8 mouse cellular contexts compared by ENCODE assay signal in the genomic region with DNA sequence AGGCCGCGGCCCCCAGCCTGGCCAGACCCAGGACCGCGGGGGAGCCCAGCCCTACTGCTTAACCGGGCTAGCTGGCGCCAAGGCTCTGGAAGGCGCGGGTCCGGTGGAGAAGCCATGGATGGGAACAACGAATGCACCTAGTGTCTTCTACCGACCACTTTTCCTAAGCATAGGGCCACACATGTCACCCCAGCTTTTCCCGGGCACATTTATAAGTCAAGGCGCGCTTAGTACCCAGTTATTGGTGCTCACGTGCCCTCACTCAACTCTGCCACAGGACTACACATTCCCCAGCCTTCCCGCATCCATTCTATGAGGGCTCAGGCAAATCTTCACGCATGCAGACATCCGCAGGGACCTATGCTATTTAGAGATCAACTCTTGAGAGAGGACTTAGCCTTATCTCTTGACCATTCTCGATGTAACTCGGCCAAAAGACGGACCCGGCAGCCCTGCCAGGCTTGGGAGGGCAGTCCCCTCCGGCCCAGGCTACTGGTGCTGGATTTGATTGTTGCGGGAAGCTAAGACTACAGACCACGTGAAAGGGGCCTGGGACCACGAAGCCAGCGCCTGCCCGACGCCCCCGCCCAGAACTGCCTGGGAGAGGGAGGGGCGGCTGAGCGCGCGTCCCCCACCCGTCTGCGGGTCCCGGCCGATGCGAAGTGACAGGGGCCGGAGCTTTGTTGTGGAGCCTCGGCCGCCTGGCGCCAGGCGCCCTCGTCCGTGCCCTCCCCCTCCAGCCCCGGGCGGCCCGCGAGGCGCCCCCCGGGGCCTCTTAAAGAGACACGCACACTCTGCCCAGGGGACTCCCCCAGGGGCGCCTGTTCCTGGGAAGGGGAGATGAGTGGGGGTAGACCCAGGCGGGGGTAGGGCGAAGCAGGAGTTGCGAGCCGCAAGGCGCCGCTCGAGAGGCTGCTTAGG. TPM values are rescaled to one million over a fixed set of nuclear protein-coding genes. Genes with fewer than 3 reads are reported as not detected.
DNase-seq lines count a peak whose midpoint lies in the region; ATAC-seq lines count a peak whose summit lies in the region.

No protein-coding gene starts in this region.

- ATAC-seq in heart, embryonic 13.5 days (ENCODE audit: extremely low read depth, insufficient number of reproducible peaks, low FRiP score, low TSS enrichment) = no peak
- ATAC-seq in forebrain, embryonic 13.5 days = no peak
- no peak for ATAC-seq in neural tube, embryonic 14.5 days (ENCODE audit: low read depth)
- no peak for ATAC-seq in granulocyte monocyte progenitor cell, adult 5-6 weeks (replicated peaks; ENCODE audit: poor library complexity, severe bottlenecking)

- peak overlapping the region; percentile 88 for H3K4me2 ChIP-seq in heart, embryonic 13.5 days
- peak overlapping the region; percentile 52 for H3K4me2 ChIP-seq in forebrain, embryonic 13.5 days
- H3K4me2 ChIP-seq in neural tube, embryonic 14.5 days (ENCODE audit: low read depth, low read length) = peak overlapping the region; percentile 32; the same call in 1 of the 2 replicates

- peaks cover 77% of the 10 kb centered on the region for H3K4me1 ChIP-seq in heart, embryonic 13.5 days
- H3K4me1 ChIP-seq in forebrain, embryonic 13.5 days = peaks cover 28% of the 10 kb centered on the region
- peaks cover 93% of the 10 kb centered on the region for H3K4me1 ChIP-seq in limb, embryonic 10.5 days
- H3K4me1 ChIP-seq in neural tube, embryonic 14.5 days (ENCODE audit: control insufficient read depth, insufficient read depth, low read length) = 0 out of 2 replicates have a peak, but pooled peaks cover 6% of the 10 kb centered on the region

- H3K4me3 ChIP-seq in heart, embryonic 13.5 days = peak overlapping the region; percentile 73
- H3K4me3 ChIP-seq in forebrain, embryonic 13.5 days = peak overlapping the region; percentile 31
- peak overlapping the region; percentile 70 for H3K4me3 ChIP-seq in limb, embryonic 10.5 days
- H3K4me3 ChIP-seq in neural tube, embryonic 14.5 days (ENCODE audit: low read depth, low read length) = peak overlapping the region; percentile 9; the same call in 1 of the 2 replicates

- peak overlapping the region; percentile 90 for H3K9ac ChIP-seq in heart, embryonic 13.5 days
- peak overlapping the region; percentile 43; the same call in 1 of the 2 replicates for H3K9ac ChIP-seq in forebrain, embryonic 13.5 days
- no peak overlapping the region for H3K9ac ChIP-seq in neural tube, embryonic 14.5 days (replicated peaks; ENCODE audit: low read depth, low read length)

- 2% methylated on average over 60 of the region's 61 CpGs for WGBS in heart, embryonic 13.5 days
- WGBS in forebrain, embryonic 13.5 days = under 1% methylated on average over 60 of the region's 61 CpGs
- WGBS in limb, embryonic 10.5 days = 1% methylated on average over 60 of the region's 61 CpGs
- 1% methylated on average over 60 of the region's 61 CpGs for WGBS in neural tube, embryonic 14.5 days

- no peaks in the 10 kb centered on the region for H3K36me3 ChIP-seq in heart, embryonic 13.5 days
- H3K36me3 ChIP-seq in forebrain, embryonic 13.5 days (ENCODE audit: poor library complexity, severe bottlenecking) = no peaks in the 10 kb centered on the region
- no peaks in the 10 kb centered on the region for H3K36me3 ChIP-seq in limb, embryonic 10.5 days
- H3K36me3 ChIP-seq in neural tube, embryonic 14.5 days (ENCODE audit: control insufficient read depth, insufficient read depth, low read length) = no peaks in the 10 kb centered on the region

- H3K27me3 ChIP-seq in heart, embryonic 13.5 days (replicated peaks) = peaks cover 96% of the 10 kb centered on the region
- H3K27me3 ChIP-seq in forebrain, embryonic 13.5 days = peaks cover 98% of the 10 kb centered on the region
- peaks cover 97% of the 10 kb centered on the region for H3K27me3 ChIP-seq in limb, embryonic 10.5 days (ENCODE audit: low read depth, poor library complexity, severe bottlenecking)
- H3K27me3 ChIP-seq in neural tube, embryonic 14.5 days (ENCODE audit: control insufficient read depth, insufficient read depth, low read length) = peaks cover 53% of the 10 kb centered on the region

- H3K9me3 ChIP-seq in heart, embryonic 13.5 days = no peaks in the 10 kb centered on the region
- no peaks in the 10 kb centered on the region for H3K9me3 ChIP-seq in forebrain, embryonic 13.5 days (replicated peaks)
- H3K9me3 ChIP-seq in limb, embryonic 10.5 days (replicated peaks) = no peaks in the 10 kb centered on the region
- no peaks in the 10 kb centered on the region for H3K9me3 ChIP-seq in neural tube, embryonic 14.5 days (ENCODE audit: control insufficient read depth, low read length)

- peak overlapping the region; percentile 70 for H3K27ac ChIP-seq in heart, embryonic 13.5 days (replicated peaks)
- no peak overlapping the region for H3K27ac ChIP-seq in forebrain, embryonic 13.5 days
- peak overlapping the region; percentile 90 for H3K27ac ChIP-seq in limb, embryonic 10.5 days
- H3K27ac ChIP-seq in neural tube, embryonic 14.5 days (ENCODE audit: low read depth, low read length) = no peak overlapping the region

- intact Hi-C loops in heart, postnatal 10 days (cut with DNase I) = no loop called here

- no peak for DNase-seq in heart, postnatal 10 days
- peak; percentile 75 for DNase-seq in limb, embryonic 10.5 days (ENCODE audit: low spot score)
- DNase-seq in ovary, postnatal 10 days (ENCODE audit: low spot score) = no peak
- no peak for DNase-seq in gastrocnemius, postnatal 10 days

RNA-seq across cellular contexts. Expression of gene Tbx2, which starts 2.6 kb away (rescaled TPM):
- 2.0 and 2.9 TPM in 2 replicates for polyA plus RNA-seq in heart, embryonic 13.5 days (2015; fragmentation: Nextera tagmentation; extraction: Ambion mirVana)
- total RNA-seq in heart, postnatal 10 days (2021) = 10 to 100 TPM; 17.3 to 18.4 TPM
- 0.42 and 0.61 TPM in 2 replicates for polyA plus RNA-seq in forebrain, embryonic 13.5 days (2015; fragmentation: Nextera tagmentation; extraction: Ambion mirVana)
- 4.0 and 5.3 TPM in 2 replicates for polyA plus RNA-seq in limb, embryonic 10.5 days (2016; fragmentation: Nextera tagmentation; extraction: Ambion mirVana)
- polyA plus RNA-seq in neural tube, embryonic 14.5 days (2014; fragmentation: Nextera tagmentation; extraction: Ambion mirVana) = 0.37 and 1.2 TPM in 2 replicates
- total RNA-seq in granulocyte monocyte progenitor cell, adult 5-6 weeks (2014; fragmentation: Nextera tagmentation) = 0.11 TPM in 1 of 2 replicates, not detected in the other
- total RNA-seq in granulocyte monocyte progenitor cell, adult 5-6 weeks (2017) = not detected in 2 replicates
- 10 to 100 TPM; 11.0 to 14.3 TPM for total RNA-seq in gastrocnemius, postnatal 10 days (2021)

RNA-seq across cellular contexts. Expression of gene Gm11444, which starts 20.4 kb away (rescaled TPM):
- not detected in 2 replicates for polyA plus RNA-seq in heart, embryonic 13.5 days (2015; fragmentation: Nextera tagmentation; extraction: Ambion mirVana)
- not detected for total RNA-seq in heart, postnatal 10 days (2021)
- not detected in 2 replicates for polyA plus RNA-seq in forebrain, embryonic 13.5 days (2015; fragmentation: Nextera tagmentation; extraction: Ambion mirVana)
- polyA plus RNA-seq in limb, embryonic 10.5 days (2016; fragmentation: Nextera tagmentation; extraction: Ambion mirVana) = not detected in 2 replicates
- not detected in 2 replicates for polyA plus RNA-seq in neural tube, embryonic 14.5 days (2014; fragmentation: Nextera tagmentation; extraction: Ambion mirVana)
- total RNA-seq in granulocyte monocyte progenitor cell, adult 5-6 weeks (2014; fragmentation: Nextera tagmentation) = not detected in 2 replicates
- total RNA-seq in granulocyte monocyte progenitor cell, adult 5-6 weeks (2017) = not detected in 2 replicates
- total RNA-seq in gastrocnemius, postnatal 10 days (2021) = not detected

RNA-seq across cellular contexts. Expression of gene Tbx4, which starts 56.4 kb away (rescaled TPM):
- 2.5 and 3.2 TPM in 2 replicates for polyA plus RNA-seq in heart, embryonic 13.5 days (2015; fragmentation: Nextera tagmentation; extraction: Ambion mirVana)
- under 1 TPM in 1 of 2 experiments, not detected in 1; 0.32 TPM for total RNA-seq in heart, postnatal 10 days (2021)
- polyA plus RNA-seq in forebrain, embryonic 13.5 days (2015; fragmentation: Nextera tagmentation; extraction: Ambion mirVana) = 0.06 and 0.26 TPM in 2 replicates
- 23.5 and 49.0 TPM in 2 replicates for polyA plus RNA-seq in limb, embryonic 10.5 days (2016; fragmentation: Nextera tagmentation; extraction: Ambion mirVana)
- polyA plus RNA-seq in neural tube, embryonic 14.5 days (2014; fragmentation: Nextera tagmentation; extraction: Ambion mirVana) = 0.20 and 0.28 TPM in 2 replicates
- total RNA-seq in granulocyte monocyte progenitor cell, adult 5-6 weeks (2014; fragmentation: Nextera tagmentation) = not detected in 2 replicates
- not detected in 2 replicates for total RNA-seq in granulocyte monocyte progenitor cell, adult 5-6 weeks (2017)
- total RNA-seq in gastrocnemius, postnatal 10 days (2021) = 1 to 10 TPM; 3.0 to 4.4 TPM

Comparison
In these comparisons a context has a peak if more than half of its experiments do, and no peak if none do; other contexts are left out.
1. H3K27ac ChIP-seq: peak in heart, embryonic 13.5 days (single experiment) and limb, embryonic 10.5 days (single experiment); none in forebrain, embryonic 13.5 days (single experiment) and neural tube, embryonic 14.5 days (single experiment).
2. H3K4me2 ChIP-seq: peak in every context shown above with its lines; median percentile 88 in heart, embryonic 13.5 days; 52 in forebrain, embryonic 13.5 days; 32 in neural tube, embryonic 14.5 days.
3. H3K4me3 ChIP-seq: peak in every context shown above with its lines; median percentile 73 in heart, embryonic 13.5 days; 70 in limb, embryonic 10.5 days; 31 in forebrain, embryonic 13.5 days; 9 in neural tube, embryonic 14.5 days.